Mouse (Mus musculus): ENCODE data around the gene Sp4.

Sp4 gene

DNA sequence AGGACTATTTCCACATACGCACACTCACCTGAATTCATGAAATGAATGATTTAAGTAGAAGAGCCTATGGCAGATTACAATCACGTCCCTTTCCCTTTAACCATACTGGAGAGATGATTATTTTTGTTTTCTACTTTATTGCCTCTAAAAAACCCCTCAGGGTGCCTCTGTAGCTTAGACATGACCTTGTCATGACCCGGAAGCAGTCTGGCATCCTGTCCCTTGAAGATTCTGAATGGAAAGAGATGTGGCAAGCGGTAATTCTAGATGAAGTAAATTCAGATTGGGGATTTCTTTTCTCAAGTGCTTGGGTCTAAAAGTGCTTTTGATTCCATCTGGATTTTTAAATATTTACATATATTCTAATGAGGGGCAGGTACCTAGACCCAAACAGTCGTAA is 24.9 kb downstream of the Sp4 start:
- no peak for DNase-seq (ENCODE audit: low spot score in 2 of 2)

DNA sequence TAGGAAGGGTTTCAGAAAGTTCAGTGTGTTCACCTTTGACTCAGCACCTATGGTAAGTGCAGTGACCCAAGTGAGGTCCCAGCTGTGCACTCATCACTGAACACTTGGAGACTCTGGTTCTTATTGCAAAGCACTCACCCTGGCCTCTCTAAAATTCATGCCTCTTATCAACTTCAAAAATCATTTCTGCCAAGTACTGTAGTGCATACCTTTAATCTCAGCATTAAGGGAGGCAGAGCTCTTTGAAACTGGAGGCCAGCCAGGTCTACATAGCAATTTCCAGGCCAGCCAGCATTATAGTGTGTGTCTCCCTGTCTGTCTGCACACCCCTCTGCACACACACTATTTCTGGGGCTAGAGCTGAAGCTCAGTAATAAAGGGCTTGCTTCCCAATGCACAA is 36.3 kb downstream of the Sp4 start:
- no peak for DNase-seq (ENCODE audit: low spot score in 2 of 2)

DNA sequence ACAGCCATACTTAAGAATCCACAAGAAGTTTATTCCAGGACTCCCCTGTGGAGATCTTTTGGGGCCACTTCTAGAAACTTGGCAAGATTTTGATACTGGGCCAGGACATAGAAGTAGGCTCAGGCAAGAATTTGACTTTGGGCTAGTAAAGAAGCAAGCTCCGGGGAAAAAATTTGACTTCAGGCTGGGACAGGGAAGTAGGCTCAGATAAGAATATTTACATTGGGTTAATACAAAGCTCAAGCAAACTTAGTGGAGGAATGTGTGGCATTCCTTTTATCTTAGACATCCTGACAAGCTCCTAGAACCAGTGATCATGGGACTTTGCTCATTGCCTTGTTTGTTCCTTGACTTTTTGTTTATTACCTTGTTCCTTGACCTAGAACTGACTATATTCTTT is 37.4 kb downstream of the Sp4 start:
- no peak for DNase-seq (ENCODE audit: low spot score in 2 of 2)

DNA sequence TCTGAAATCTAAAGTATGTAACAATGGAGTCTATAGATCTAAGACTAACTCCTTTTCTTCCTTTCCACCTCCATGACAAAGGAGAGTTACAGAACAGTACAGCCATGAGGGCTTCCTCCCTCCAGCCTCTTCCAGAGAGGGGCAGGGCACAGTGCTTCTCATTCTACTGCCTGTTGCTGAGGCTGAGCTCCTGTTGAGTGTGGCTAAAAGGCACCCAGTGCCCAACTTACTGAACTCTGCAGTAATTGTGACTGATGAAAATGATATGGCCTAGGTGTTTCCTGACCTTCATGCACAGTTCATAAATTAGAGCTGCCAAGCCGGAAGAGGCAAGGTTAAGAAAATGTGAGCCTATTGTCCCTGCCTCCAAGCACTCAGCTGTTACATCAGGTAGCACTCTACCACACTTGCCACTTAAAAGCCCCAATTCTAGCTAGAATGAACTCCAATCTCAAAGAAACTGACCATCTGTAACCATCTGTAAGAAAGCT is 45.9 kb downstream of the Sp4 start:
- no peak for DNase-seq (ENCODE audit: low spot score in 2 of 2)

DNA sequence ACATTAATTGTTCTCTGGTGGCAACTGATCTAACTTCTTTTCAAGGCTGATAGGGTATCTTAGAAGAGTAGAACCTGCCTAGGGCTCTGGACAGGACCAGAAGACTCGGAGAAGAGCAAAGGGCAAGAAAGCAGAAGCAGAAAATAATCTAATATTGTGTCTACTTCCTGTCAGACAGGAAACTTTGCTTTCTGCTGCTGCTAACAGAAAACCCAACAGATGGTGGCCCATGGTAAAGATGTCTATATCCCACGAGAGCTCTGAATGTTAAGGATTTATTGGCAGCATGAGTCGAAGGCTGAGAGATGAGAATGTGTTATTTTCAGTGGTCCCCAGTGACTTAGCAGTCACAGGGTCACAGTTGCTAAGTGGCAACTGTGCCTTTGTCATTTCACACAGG is 80.1 kb downstream of the Sp4 start:
- DNase-seq (ENCODE audit: low spot score in 2 of 2): no peak

DNA sequence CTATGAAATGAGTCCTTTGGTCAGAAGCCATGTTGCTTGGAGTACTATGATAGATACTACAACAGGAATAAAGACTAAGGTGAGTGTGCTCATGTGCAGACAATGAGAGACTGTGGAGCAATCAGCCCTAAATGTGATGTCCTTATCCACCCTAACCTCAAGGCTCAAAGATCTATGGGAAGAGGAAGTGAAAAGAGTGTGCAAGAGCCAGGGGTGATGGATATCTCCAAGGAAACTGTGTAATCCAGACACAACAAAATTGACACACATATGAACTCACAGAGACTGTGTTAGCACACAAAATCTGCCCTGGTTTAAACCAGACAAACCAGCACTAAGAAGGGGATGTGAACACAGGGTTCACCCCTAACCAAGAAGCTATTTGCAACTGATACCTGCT is 81.2 kb downstream of the Sp4 start:
- no peak for DNase-seq (ENCODE audit: low spot score in 2 of 2)

DNA sequence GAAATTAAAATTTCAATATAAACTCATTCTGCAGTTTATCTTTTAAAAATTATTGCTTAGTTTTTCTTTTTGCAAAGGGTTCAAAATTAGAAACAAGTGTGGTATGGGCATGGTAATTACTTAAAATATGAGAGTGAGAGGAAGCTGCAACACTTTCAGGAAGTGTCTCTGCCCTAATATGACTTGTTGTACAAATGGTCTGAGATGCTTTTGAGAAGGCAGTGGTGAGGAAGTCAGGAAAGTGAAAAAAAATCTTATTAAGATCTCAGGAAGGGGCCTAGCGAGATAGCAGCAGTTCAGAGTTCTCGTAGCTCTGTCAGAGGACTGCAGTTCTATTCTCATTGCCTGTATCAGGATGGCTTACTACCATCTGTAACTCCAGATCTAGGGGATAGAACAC is 89.1 kb downstream of the Sp4 start:
- no peak for DNase-seq (ENCODE audit: low spot score in 2 of 2)

DNA sequence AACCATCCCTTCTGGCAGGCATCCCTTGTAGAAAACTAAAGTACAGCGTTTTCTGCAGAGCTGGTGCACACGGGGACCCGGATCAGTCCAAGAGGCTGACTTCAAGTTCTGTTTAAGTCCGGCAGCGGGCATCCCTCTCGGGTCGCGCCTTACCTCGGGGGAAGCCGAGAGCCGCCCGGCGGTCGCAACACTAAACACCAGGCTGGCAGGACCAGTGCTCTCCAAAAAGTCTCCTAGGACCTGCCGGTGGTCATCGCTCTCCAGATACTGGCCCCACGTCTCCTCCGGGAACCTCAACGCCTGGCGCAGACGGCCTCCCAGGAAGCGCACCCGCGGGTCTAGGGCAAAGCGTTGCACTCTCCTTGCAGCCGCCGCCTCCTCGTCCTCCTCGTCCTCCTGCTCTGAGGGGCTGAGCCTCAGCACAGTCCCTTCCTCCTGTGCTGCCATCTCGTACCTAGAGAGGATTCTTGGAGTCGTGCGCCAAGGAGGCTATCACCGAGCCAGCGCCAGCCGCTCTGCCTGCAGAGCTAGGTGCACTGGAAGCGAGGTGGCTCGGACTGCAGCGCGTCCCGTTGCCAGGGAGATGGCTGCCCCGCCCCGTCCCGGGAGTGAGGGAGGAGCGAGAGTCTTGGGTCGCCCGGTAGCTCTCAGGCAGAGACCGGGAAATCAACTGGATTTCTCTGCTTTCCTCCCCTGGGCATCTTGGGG is 102.7 kb downstream of the Sp4 start, which contains the start of gene Dnah11:
TSS of gene Dnah11 (minus strand) at position 658 of the 708 bp plus-strand sequence.
- peak in 1 of 2 experiments; percentile 10 for DNase-seq (ENCODE audit: low spot score in 2 of 2)

DNA sequence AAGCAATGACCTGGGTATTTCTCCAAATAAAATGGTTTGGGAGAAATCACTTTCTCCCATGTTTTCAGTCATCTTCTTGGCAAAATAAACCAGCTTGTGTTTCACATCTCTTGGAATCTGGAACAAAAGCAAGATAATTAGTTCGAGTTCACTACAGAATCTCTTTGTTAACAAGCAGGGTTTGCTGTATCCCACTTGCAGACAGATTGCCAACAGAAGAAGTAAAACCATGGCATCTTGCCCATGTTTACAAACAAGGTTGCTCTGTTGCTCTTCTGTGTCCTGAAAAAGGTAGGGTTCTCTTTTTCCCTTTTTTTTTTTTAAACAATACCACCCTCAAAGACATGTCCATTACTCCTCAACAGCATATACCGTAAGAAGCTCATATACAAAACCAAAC is 104.7 kb downstream of the Sp4 start:
- DNase-seq (ENCODE audit: low spot score in 2 of 2): no peak

DNA sequence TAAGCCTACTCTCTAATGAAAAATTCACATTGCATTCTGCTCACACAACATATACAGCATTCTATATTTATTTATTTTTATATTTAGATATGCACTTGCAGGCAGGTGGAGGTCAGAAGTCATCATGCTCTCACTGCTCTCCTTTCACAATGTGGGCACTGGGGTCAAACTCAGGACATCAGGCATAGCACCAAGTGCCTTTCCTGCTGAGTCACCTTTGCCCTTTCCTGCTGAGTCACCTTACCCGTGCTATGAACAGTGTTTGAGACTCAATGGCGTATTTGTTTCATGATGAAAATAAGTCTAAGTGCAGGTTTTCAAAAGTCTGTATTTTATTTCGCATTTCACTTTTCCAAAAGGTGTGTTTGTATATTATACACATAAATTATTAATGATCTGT is 111.7 kb downstream of the Sp4 start:
- no peak for DNase-seq (ENCODE audit: low spot score in 2 of 2)

DNA sequence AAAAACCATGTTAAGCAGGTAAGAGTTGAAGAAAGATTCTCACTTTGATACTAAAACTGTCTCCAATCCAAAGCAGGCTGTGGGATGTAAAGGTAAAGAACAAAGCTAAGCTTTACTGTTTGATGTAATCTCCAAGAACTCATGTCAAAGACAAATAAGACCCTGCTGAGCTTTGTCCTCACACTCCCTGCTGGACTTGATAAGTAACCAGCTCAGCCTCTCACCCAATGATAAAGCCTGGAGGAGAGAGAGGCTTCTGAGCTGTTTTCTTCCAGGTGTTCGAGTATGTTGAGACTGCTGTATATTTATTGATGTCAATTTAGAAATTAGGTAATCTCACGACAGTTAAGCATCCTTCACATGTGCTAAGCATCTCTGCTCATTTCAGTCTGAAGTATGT is 113.6 kb downstream of the Sp4 start:
- DNase-seq (ENCODE audit: low spot score in 2 of 2): no peak

DNA sequence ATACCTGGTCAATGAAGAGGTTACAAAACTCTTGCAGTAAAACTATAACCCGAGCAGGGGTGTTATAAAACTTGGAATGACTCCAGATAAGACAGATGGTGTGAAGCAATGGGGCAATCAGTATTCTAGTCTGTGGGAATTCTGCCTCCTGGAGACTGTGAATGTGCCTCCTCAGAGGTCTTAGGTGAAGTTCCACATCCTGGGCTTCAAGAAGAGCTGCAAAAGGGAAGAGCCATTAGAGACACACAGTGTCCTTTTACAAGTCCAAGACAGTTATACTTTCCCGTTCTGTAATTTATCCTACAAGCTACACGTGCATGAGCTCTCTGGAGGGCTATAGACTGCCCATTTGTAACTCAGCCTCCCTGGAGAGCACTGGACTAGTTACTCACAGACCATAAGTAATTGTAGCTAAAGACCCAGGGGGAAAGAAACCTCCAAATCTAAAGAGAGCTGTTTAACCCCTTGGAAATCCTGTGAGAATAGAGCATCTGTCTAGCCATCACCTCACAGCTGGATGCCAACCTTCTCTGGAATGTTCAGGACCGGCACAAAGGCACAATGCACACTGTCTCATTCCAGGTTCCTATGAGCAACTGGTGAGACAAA is 114.3 kb downstream of the Sp4 start:
- DNase-seq (ENCODE audit: low spot score in 2 of 2): no peak

DNA sequence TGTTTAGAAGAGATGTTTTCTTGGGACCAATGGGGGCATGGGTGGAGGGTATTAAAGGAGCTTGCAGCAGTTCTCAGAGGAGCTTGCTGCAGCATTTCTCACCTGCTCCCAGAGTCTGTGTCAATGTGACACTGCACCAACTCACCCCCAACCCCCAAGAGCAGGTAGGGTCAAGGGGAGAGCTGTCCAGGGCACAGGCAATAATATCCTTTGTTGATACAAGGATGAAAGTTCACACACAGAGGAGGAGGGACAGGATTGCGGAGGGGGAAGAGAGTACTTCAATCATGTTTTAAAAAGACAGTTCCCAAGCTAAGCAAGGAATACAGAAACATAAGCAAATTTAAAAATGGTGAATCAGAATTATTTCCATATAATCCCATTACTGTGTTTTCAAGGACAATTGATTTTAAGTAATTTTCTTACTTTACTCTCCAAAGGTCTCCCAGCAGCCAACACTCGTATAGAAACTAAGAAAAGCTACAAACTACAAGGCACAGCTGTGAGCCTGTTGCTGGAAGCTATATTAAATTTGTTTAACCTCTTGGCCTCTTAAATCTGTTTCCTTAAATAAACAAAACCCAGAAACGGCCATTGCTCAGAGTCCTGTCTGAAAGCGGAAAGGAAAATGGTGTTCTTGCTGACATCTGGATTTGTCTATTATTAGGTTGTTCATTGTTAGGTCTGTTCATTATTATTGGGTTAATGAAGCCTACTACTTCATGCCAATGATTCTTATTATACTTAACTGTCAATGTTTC is 114.9 kb downstream of the Sp4 start:
- DNase-seq (ENCODE audit: low spot score in 2 of 2): no peak

Data from left cerebral cortex, adult 9 months (tissue).